Mouse (Mus musculus) CH12.LX (cell line): ENCODE data around the gene Lat. TPM values are rescaled to one million over a fixed set of nuclear protein-coding genes. Genes with fewer than 3 reads are reported as not detected.

Experiments
- DNase-seq: peaks from one replicate; pipeline ENCODE4 v3.0.0-alpha.2; 2013; ENCODE audit errors: extremely low read depth
- H3K27ac ChIP-seq: 2 replicates; pipeline ENCODE4 v1.5.1; 2012; ENCODE audit warnings: low read depth, mild to moderate bottlenecking, control low read depth, moderate library complexity; ENCODE audit not compliant: insufficient read depth
- H3K27me3 ChIP-seq: replicated peaks from 2 replicates; pipeline ENCODE3; 2012; ENCODE audit warnings: inconsistent platforms
- H3K36me3 ChIP-seq, 2 experiments: replicated peaks in 1 of 2; 2 replicates each; pipeline versions ENCODE3 to v1.6.1; 2012; ENCODE audit warnings: inconsistent platforms in 1 of 2, low read length in 1 of 2, mild to moderate bottlenecking in 1 of 2, mixed read lengths in 1 of 2, moderate library complexity in 1 of 2; ENCODE audit not compliant: control insufficient read depth in 1 of 2, insufficient read depth in 1 of 2
- H3K4me1 ChIP-seq, 2 experiments: 2 replicates each; pipeline ENCODE4 v1.6.1; 2012; ENCODE audit warnings: inconsistent platforms in 1 of 2, moderate library complexity in 1 of 2; ENCODE audit not compliant: insufficient read depth in 2 of 2, control insufficient read depth in 1 of 2
- H3K4me2 ChIP-seq: 2 replicates; pipeline ENCODE4 v1.6.1; 2012; ENCODE audit warnings: low read depth, mild to moderate bottlenecking, control low read depth; ENCODE audit not compliant: poor library complexity, insufficient read depth, severe bottlenecking
- H3K4me3 ChIP-seq, 3 experiments: fragments of 150-350 bp in 1 of 3; sonication (generic) in 1 of 3; replicated peaks in 1 of 3; 2 replicates each; pipeline versions ENCODE3 to v1.5.1; 2011 to 2012; ENCODE audit warnings: low read depth in 2 of 3, low read length in 2 of 3, mild to moderate bottlenecking in 2 of 3, moderate library complexity in 2 of 3, control low read depth in 1 of 3, improper control_type of control experiment in 1 of 3, inconsistent platforms in 1 of 3, mixed read lengths in 1 of 3; ENCODE audit not compliant: poor library complexity in 1 of 3
- H3K79me2 ChIP-seq: replicated peaks from 2 replicates; pipeline ENCODE4 v1.6.1; 2012; ENCODE audit warnings: mild to moderate bottlenecking, moderate library complexity; ENCODE audit not compliant: control insufficient read depth, poor library complexity, insufficient read depth, severe bottlenecking; ENCODE audit errors: extremely low read depth
- H3K9ac ChIP-seq: 2 replicates; pipeline ENCODE4 v1.6.1; 2012; ENCODE audit warnings: low read depth, mild to moderate bottlenecking, control low read depth, moderate library complexity; ENCODE audit not compliant: insufficient read depth
- H3K9me3 ChIP-seq: replicated peaks from 2 replicates; pipeline ENCODE3; 2012; ENCODE audit warnings: low read length, inconsistent platforms, mixed read lengths
- BHLHE40 ChIP-seq: IDR thresholded peaks from 2 replicates; pipeline ENCODE4 v1.6.1; 2011; ENCODE audit warnings: mild to moderate bottlenecking, low read depth, low read length, improper control_type of control experiment
- CHD1 ChIP-seq: IDR thresholded peaks from 2 replicates; pipeline ENCODE4 v1.6.1; 2012; ENCODE audit warnings: low read depth, low read length, improper control_type of control experiment, inconsistent platforms
- CHD2 ChIP-seq: IDR thresholded peaks from 2 replicates; pipeline ENCODE4 v1.6.1; 2011; ENCODE audit warnings: low read length, improper control_type of control experiment
- CTCF ChIP-seq, 2 experiments: IDR thresholded peaks in 1 of 2; conservative IDR thresholded peaks in 1 of 2; 2 replicates each; pipeline ENCODE4 v1.5.1; 2011 to 2012; ENCODE audit warnings: low read depth in 2 of 2, low read length in 2 of 2, improper control_type of control experiment in 1 of 2, inconsistent platforms in 1 of 2, mild to moderate bottlenecking in 1 of 2, moderate library complexity in 1 of 2
- E2F4 ChIP-seq: IDR thresholded peaks from 2 replicates; pipeline ENCODE4 v1.6.1; 2011; ENCODE audit warnings: low read depth, low read length, improper control_type of control experiment; ENCODE audit not compliant: insufficient replicate concordance
- ELF1 ChIP-seq: IDR thresholded peaks from 2 replicates; pipeline ENCODE4 v1.6.1; 2014; ENCODE audit warnings: low read depth, mild to moderate bottlenecking, inconsistent platforms, low read length, improper control_type of control experiment
- EP300 ChIP-seq: IDR thresholded peaks from 2 replicates; pipeline ENCODE4 v1.6.1; 2011; ENCODE audit warnings: low read length, improper control_type of control experiment
- ETS1 ChIP-seq: conservative IDR thresholded peaks from 2 replicates; pipeline ENCODE4 v1.6.1; 2012; ENCODE audit warnings: low read depth, mild to moderate bottlenecking, inconsistent platforms, low read length, improper control_type of control experiment, moderate library complexity
- GABPA ChIP-seq: IDR thresholded peaks from 2 replicates; pipeline ENCODE4 v1.6.1; 2012; ENCODE audit warnings: low read depth, low read length, improper control_type of control experiment, inconsistent platforms; ENCODE audit not compliant: insufficient replicate concordance
- HCFC1 ChIP-seq: IDR thresholded peaks from 2 replicates; pipeline ENCODE4 v1.6.1; 2012; ENCODE audit warnings: low read depth, mild to moderate bottlenecking, inconsistent platforms, low read length, improper control_type of control experiment
- IRF4 ChIP-seq: IDR thresholded peaks from 2 replicates; pipeline ENCODE4 v1.6.1; 2014; ENCODE audit warnings: low read depth, mild to moderate bottlenecking, inconsistent platforms, low read length, improper control_type of control experiment
- JUN ChIP-seq: IDR thresholded peaks from 2 replicates; pipeline ENCODE4 v1.6.1; 2011; ENCODE audit warnings: low read depth, mild to moderate bottlenecking, low read length, improper control_type of control experiment, moderate library complexity; ENCODE audit not compliant: insufficient read depth
- JUND ChIP-seq: conservative IDR thresholded peaks from 2 replicates; pipeline ENCODE4 v1.6.1; 2011; ENCODE audit warnings: low read depth, low read length, improper control_type of control experiment
- KAT2A ChIP-seq: IDR thresholded peaks from 2 replicates; pipeline ENCODE4 v1.6.1; 2012; ENCODE audit warnings: low read length, improper control_type of control experiment, inconsistent platforms; ENCODE audit not compliant: insufficient replicate concordance
- MAFK ChIP-seq: IDR thresholded peaks from 2 replicates; pipeline ENCODE4 v1.6.1; 2011; ENCODE audit warnings: low read length, improper control_type of control experiment; ENCODE audit not compliant: insufficient replicate concordance
- MAX ChIP-seq: IDR thresholded peaks from 2 replicates; pipeline ENCODE4 v1.6.1; 2011; ENCODE audit warnings: low read length, improper control_type of control experiment
- MAZ ChIP-seq: IDR thresholded peaks from 2 replicates; pipeline ENCODE4 v1.6.1; 2012; ENCODE audit warnings: low read depth, mild to moderate bottlenecking, inconsistent platforms, low read length, improper control_type of control experiment, moderate library complexity
- MEF2A ChIP-seq: IDR thresholded peaks from 2 replicates; pipeline ENCODE4 v1.6.1; 2014; ENCODE audit warnings: low read depth, mild to moderate bottlenecking, inconsistent platforms, low read length, improper control_type of control experiment, borderline replicate concordance
- MXI1 ChIP-seq: IDR thresholded peaks from 2 replicates; pipeline ENCODE4 v1.6.1; 2011; ENCODE audit warnings: mild to moderate bottlenecking, low read depth, low read length, improper control_type of control experiment
- MYC ChIP-seq: IDR thresholded peaks from 2 replicates; pipeline ENCODE4 v1.6.1; 2011; ENCODE audit warnings: low read depth, mild to moderate bottlenecking, improper control_type of control experiment, low read length
- NELFE ChIP-seq: IDR thresholded peaks from 2 replicates; pipeline ENCODE4 v1.6.1; 2011; ENCODE audit warnings: low read depth, low read length, improper control_type of control experiment
- NRF1 ChIP-seq: IDR thresholded peaks from 2 replicates; pipeline ENCODE4 v1.6.1; 2014; ENCODE audit warnings: low read depth, mild to moderate bottlenecking, inconsistent platforms, low read length, improper control_type of control experiment, moderate library complexity
- PAX5 ChIP-seq: IDR thresholded peaks from 2 replicates; pipeline ENCODE4 v1.6.1; 2012; ENCODE audit warnings: low read length, inconsistent platforms, mixed read lengths
- POLR2A ChIP-seq: IDR thresholded peaks from 2 replicates; pipeline ENCODE4 v1.6.1; 2011; ENCODE audit warnings: low read depth, mild to moderate bottlenecking, improper control_type of control experiment, low read length
- POLR2AphosphoS2 ChIP-seq: IDR thresholded peaks from 2 replicates; pipeline ENCODE4 v1.6.1; 2011; ENCODE audit warnings: low read depth, low read length, improper control_type of control experiment
- RAD21 ChIP-seq: IDR thresholded peaks from 2 replicates; pipeline ENCODE4 v1.6.1; 2011; ENCODE audit warnings: low read depth, mild to moderate bottlenecking, low read length, improper control_type of control experiment, moderate library complexity
- RCOR1 ChIP-seq: conservative IDR thresholded peaks from 2 replicates; pipeline ENCODE4 v1.6.1; 2012; ENCODE audit warnings: low read depth, mild to moderate bottlenecking, inconsistent platforms, low read length, improper control_type of control experiment
- SIN3A ChIP-seq: IDR thresholded peaks from 2 replicates; pipeline ENCODE4 v1.6.1; 2012; ENCODE audit warnings: low read length, improper control_type of control experiment, inconsistent platforms
- SMC3 ChIP-seq: IDR thresholded peaks from 2 replicates; pipeline ENCODE4 v1.6.1; 2011; ENCODE audit warnings: low read depth, low read length, improper control_type of control experiment
- TBP ChIP-seq: conservative IDR thresholded peaks from 2 replicates; pipeline ENCODE4 v1.6.1; 2011; ENCODE audit warnings: low read depth, low read length, improper control_type of control experiment
- TCF12 ChIP-seq: IDR thresholded peaks from 2 replicates; pipeline ENCODE4 v1.6.1; 2014; ENCODE audit warnings: low read depth, mild to moderate bottlenecking, inconsistent platforms, low read length, improper control_type of control experiment
- UBTF ChIP-seq: IDR thresholded peaks from 2 replicates; pipeline ENCODE4 v1.6.1; 2012; ENCODE audit warnings: low read depth, mild to moderate bottlenecking, inconsistent platforms, low read length, improper control_type of control experiment, moderate library complexity
- USF1 ChIP-seq: IDR thresholded peaks from 2 replicates; pipeline ENCODE4 v1.6.1; 2014; ENCODE audit warnings: low read depth, mild to moderate bottlenecking, inconsistent platforms, low read length, improper control_type of control experiment
- ZC3H11A ChIP-seq: IDR thresholded peaks from 2 replicates; pipeline ENCODE4 v1.6.1; 2012; ENCODE audit warnings: low read depth, mild to moderate bottlenecking, inconsistent platforms, low read length, improper control_type of control experiment
- ZKSCAN1 ChIP-seq: IDR thresholded peaks from 2 replicates; pipeline ENCODE4 v1.6.1; 2012; ENCODE audit warnings: low read depth, inconsistent platforms, low read length, improper control_type of control experiment, borderline replicate concordance
- ZMIZ1 ChIP-seq: IDR thresholded peaks from 2 replicates; pipeline ENCODE4 v1.6.1; 2012; ENCODE audit warnings: low read depth, mild to moderate bottlenecking, inconsistent platforms, low read length, improper control_type of control experiment
- ZNF384 ChIP-seq: IDR thresholded peaks from 2 replicates; pipeline ENCODE4 v1.6.1; 2012; ENCODE audit warnings: low read depth, low read length, improper control_type of control experiment, inconsistent platforms
- dilution Hi-C: fragments of 300-500 bp; cut with MboI; formaldehyde crosslinking; loops from 2 replicates; pipeline ENCODE4 v1.14.3; 2020; ENCODE audit warnings: low sequenced_read_pairs; ENCODE audit not compliant: extremely low pct_unique_long_range_greater_than_20kb, extremely low pct_ligation_motif_present
- in situ Hi-C: fragments of 300-500 bp; cut with MboI; formaldehyde crosslinking; loops from 3 replicates; pipeline ENCODE4 v1.14.3; 2019; ENCODE audit warnings: low sequenced_read_pairs, low pct_ligation_motif_present, low pct_unique_long_range_greater_than_20kb, mixed read lengths
- polyA plus RNA-seq: library from polyadenylated mRNA; unstranded; fragments of >175 nt; gene quantifications from 2 replicates; pipeline ENCODE4 v1.2.1, GENCODE M21; 2012; ENCODE audit warnings: low read depth; ENCODE audit not compliant: insufficient read length
- total RNA-seq, 2 experiments: library from RNA; depleted of rRNA; stranded (reverse); fragments of 300-350 nt in 1 of 2; fragments of >200 nt in 1 of 2; gene quantifications; 2 replicates each; pipeline ENCODE4 v1.2.3; 2012 to 2014

Lat gene
- total and polyA plus RNA-seq, 3 experiments = 0.42 to 1.1 (median 0.55) TPM

DNA sequence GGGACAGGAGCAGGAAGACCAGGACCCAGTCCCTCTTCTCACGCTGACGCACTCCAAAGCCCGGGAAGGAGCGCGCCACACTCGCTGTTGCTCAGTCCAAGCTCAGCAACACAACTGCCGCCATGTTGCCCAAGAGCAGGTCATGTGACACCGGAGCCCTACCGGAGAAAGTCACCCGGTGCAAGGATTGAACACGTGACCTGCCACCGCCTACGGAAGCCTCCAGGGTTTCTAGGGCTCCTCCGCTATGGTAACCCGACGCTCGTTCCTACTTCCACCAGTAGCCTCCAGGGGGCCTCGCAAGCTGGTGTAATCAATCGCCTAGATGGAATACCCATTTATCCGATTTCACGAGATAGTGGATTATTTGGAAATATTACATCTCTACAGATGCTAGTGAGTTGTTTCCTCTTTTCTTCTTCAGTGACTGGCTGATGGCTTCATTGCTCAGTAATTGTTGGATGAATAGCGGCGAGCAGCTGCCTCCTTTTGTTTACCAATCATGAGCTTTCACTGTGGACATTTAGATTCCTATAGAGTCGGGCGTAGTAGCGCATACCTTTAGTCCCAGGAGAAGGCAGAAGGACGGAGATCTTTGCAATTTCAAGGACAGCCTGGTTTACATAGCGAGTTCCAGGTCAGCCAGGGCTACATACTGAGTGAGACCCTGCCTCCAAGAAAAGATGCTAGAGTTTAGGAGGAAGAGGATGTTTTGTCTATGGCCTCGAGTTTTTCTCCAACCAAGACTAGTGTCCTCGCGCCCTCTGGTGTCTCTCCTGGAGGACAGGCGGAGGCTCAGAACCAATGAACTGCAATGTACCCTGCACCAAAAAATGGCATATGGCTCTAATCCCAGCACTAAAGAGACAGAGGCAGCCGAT, 8.1 kb upstream of the Lat start, which contains the start of gene Spns1:
Gene Spns1 (minus strand): TSS at position 173 of the 881 bp plus-strand sequence.
- Histone ChIP-seq H3K79me2 (peaks cover 8% of the 10 kb centered on the region; the same call in 1 of the 2 replicates), H3K27me3 (no peaks in the 10 kb centered on the region), H3K9ac (peak within 1 kb of the TSS; percentile 84), H3K9me3 (no peaks in the 10 kb centered on the region), H3K4me2 (peak within 1 kb of the TSS; percentile 94), H3K4me1 (peaks cover 14 to 32% of the 10 kb centered on the region in 2 experiments), H3K36me3 (peaks cover 25 to 31% of the 10 kb centered on the region in 2 experiments), H3K4me3 (peak within 1 kb of the TSS; percentile 93 to 100 (median 98)), H3K27ac (peak within 1 kb of the TSS; percentile 39; the same call in 1 of the 2 replicates)
- in situ Hi-C loops (no loop called here), dilution Hi-C loops (no loop called here)
- DNase-seq = peak; percentile 98
- TF ChIP-seq JUND (peak; percentile 16; the same call in 1 of the 2 replicates), MEF2A (peak; percentile 73; the same call in 1 of the 2 replicates), HCFC1 (peak; percentile 90), GABPA (no peak; the same call in 1 of the 2 replicates), ZMIZ1 (0 out of 2 replicates have a peak, but pooled peaks have one; percentile 50), SIN3A (peak; percentile 99), ZC3H11A (peak; percentile 77; the same call in 1 of the 2 replicates), IRF4 (peak; percentile 81; the same call in 1 of the 2 replicates), KAT2A (peak; percentile 73; the same call in 1 of the 2 replicates), PAX5 (no peak), NELFE (peak; percentile 69), TCF12 (peak; percentile 90), ELF1 (peak; percentile 84), BHLHE40 (peak; percentile 94), MAZ (0 out of 2 replicates have a peak, but pooled peaks have one; percentile 40), ETS1 (peak; percentile 54), SMC3 (peak; percentile 99), NRF1 (peak; percentile 68), ZKSCAN1 (no peak), MYC (peak; percentile 77; the same call in 1 of the 2 replicates), USF1 (peak; percentile 100), JUN (no peak), EP300 (no peak), UBTF (no peak), MAX (peak; percentile 99), MAFK (no peak), CHD2 (peak; percentile 48; the same call in 1 of the 2 replicates), POLR2A (peak; percentile 80), CTCF (conservative IDR thresholded peaks at IDR 0.05 in 1 of 2, IDR thresholded peaks at IDR 0.05 in 1 of 2; ENCODE audit: low read depth in 2 of 2, low read length in 2 of 2) (peak; percentile 42 to 97; a peak in 3 of 4 replicates), CHD1 (no peak), E2F4 (no peak), ZNF384 (no peak), POLR2AphosphoS2 (peak; percentile 67; the same call in 1 of the 2 replicates), MXI1 (peak; percentile 95), RCOR1 (peak; percentile 65; the same call in 1 of the 2 replicates), RAD21 (peak; percentile 89), TBP (peak; percentile 83)
